Mouse (Mus musculus): Measurements from ENCODE around the gene Cox20.
"Not testable (repeated sequence)": the region's sequence is repeated elsewhere in the genome, so short reads cannot be mapped to it uniquely, and the experiment has no call there.

The Cox20 gene

DNA sequence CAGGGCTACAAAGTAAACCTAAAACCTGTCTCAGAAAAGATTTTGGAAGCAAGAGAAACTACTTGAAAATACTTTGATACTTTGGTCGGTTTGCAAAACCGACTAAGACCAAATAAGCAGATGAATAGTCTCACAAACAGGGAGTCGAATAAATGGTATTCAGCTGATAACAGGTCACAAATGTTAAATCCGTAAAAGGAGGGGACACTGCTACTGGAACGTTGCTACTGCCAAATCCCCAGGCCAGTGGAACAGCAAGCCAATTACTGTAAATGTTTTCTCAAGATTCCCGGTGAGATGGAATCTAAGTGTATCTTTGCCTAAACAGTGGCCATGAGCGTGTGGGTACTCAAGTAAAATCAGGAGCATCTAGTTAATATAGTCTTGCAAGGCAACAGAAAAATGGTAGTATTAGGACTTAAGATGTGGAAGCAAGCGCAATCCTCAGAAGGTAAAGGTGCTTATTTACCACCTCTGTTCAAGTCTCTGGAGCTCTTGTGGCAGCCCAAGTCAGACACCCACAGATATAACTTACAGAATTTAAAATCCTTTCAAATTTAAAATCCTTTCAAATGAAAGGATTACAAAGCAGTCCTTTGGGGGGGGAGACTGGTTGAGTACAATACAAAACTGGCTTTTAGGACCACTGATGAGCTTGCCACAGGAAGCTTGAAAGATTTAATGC, 1.2 kb downstream of the Cox20 start:
- in situ Hi-C loops (cut with MboI), result no loop called here

DNA sequence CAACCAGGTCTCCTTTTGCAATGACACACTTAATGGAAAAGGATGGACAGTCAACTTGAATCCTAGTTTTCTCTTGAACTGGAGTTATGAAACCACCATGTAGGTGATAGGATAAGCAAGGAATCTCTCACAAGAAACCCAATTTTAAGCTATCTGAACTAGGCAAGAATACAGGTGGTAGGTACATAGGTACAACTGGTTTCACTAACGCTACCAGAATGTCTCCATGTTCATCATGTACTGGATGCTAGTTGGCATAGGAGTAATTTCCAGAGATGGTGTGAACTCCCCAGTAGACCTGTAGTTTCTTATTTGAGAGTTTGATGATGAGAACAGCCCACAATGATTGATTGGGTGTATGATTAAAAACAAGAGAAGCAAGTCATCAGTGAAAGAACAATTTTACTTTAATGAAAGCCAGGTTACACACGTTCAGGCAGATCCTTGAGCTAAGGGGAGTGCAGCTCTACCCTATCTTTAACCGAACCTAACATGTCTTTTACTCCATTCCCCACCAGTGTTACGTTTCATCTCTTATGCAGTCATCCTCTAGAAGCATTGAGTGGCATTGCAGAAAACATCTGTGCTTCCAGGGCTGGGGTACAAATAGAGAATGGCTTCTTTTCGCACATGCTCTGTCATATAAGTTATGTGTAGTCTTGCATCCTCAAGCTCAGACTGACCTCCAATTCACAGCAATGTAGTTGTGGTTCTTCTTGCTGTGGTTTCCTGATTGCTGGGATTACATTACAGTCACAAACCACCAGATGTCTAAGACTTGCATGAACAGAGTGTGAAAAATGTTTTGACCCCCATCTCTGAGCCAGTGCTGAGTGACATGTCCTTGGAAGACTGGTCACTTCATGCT, 2.0 kb downstream of the Cox20 start:
- in situ Hi-C loops (cut with MboI), result no loop called here

DNA sequence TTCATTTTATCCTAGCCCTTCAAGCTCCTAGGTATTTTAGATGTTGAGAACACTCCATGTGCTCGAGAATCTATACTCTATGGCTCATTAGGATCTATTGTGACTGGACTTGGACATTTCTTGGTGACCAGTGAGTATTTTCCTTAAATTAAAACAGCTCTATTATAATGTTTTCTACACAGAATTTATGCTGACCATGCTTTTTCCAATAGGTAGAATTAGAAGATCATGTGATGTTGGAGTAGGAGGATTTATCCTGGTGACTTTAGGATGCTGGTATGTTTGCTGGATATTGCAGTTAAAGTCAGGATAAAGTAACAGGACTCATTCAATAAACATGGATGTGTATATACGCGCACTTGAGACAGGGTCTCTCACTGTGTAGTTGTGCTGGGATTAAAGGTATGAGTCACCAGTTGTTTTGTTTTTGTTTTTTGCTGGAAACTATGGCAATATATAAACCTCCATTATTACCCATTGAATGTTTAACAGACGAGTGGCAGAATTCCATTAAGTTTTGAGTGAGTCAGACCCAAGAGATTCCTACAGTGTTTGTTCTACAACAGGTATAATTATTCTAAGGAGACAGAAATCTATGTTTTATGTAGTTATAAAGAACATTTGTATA, 2.9 kb downstream of the Cox20 start:
- in situ Hi-C loops (cut with MboI), result no loop called here

DNA sequence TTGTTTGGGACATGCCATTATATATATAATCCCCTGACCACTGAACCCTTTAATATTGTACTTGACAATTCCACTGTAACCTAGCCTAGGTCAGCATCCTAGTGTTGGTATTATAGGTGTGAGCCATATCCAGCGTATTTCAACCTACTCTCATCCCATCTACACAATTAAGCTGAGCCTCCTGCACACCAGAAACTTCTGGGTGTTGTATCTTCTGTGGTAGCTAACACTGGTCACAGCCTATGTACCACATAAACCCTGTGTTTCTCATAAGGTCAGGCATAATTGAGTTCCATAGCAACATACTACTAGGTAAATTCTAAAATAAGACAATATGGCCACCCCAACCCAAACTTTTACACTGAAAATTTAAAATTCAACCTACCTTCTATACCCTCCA, 4.3 kb downstream of the Cox20 start:
- in situ Hi-C loops (cut with MboI), result no loop called here

DNA sequence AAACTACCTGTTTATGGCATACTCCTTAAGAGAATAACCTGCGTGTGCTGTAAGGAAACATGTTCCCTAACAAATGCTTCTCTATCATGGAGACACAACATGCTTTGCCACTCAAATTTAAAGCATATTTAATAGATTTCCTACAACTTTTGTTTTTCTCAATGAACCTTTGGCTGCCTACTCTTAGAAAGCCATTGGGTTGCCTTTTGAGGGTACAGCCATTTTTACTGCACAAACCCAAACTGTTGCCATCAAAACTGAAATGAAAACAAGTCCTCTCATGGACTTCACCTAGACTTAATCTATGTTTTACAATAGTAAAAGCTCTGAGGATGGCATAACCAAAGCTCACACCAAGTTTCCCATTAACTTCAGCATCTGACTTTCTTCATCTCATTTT, 5.6 kb downstream of the Cox20 start:
- in situ Hi-C loops (cut with MboI), result no loop called here

DNA sequence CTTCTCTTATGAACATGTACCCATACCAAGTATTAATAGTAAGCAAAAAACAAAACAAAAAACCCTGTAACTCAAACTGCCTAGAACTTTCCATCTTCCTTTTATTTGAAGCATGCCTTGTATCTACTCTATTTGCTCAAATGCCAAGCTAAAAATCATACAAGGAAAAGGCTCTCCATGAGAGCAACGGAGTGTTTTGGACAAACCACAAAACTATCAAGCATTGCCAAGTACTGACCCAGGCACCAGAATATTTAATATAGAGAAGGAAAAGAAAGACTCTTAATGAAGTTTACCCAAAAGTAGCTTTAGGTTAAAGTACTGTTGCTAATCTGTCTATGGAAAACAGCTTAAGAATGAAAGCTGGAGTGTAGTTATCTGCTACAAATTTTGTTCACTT, 7.4 kb downstream of the Cox20 start:
- in situ Hi-C loops (cut with MboI), result no loop called here

DNA sequence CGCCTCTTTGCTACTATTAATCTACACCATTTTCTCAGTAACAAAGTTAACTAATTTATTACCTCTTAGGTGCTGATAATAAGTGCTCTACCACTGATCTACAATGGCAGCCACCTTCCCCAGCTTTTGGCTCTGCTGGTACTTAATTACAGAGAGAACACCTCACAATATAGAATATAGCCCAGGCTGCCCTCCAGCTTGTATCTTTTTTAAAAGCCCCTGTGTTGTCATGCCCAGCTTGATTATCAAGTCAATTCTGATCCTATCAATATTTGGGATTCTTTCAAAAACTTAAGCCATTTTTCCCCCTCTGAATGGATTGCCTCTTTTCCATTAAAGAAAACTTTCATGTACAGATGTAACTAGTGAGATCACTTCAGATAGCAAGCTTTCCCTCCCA, 8.0 kb downstream of the Cox20 start:
- in situ Hi-C loops (cut with MboI), result no loop called here

DNA sequence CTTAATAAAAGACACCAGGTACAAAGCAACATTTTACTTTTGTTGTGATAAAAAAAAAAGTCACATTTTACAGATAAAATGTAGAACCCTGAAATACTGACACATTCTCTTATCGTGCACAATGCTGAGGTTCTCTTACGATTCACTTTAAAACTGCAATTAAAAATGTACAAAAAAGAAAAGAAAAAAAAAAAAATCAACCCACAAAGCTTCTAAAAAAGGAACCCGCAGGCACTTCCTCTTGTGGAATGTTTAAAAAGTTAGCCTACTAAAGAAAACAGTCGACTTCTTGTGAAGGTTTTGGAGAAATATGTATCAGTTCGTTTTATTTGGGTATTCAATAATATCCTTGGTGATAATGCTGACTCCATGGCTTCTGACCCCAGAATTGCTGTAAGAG, 10.1 kb downstream of the Cox20 start:
- in situ Hi-C loops (cut with MboI), result no loop called here

DNA sequence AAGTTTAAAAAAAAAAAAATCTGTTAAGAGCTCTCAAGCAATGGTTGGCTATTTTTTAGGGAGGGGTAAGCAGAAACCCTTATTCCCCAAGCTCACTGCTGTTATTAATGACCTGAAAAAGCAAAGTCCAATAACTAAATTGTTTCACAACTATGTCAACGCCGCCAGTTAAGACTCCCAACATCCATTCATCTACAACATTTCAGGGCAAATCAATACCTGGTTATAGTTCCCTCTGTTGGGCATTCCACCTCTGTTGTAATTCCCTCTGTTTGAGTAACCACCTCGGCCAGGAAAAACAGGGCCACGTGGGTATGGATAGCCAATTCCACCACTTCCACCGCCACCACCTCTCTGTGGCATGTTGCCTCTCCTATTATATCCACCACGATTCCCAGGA, 11.0 kb downstream of the Cox20 start:
- in situ Hi-C loops (cut with MboI), result no loop called here

DNA sequence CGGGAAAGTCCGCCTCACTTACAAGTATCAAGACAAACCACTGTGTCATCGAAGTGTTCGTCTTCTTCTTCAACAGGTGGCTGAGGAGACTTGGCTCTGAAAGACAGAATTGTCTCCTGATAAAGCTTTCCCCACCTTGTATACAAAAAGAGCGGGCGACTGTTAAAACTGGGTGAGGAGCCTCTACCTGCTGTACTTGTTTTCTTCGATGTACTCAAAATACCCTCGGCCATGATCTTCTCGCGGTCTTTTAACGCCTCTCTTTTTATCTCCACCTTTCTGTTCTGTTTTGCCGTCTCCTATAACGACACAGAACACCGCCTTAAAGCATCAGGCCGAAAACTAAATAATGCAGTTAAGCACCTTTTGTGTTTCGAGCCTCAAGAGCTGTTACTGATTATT, 16.9 kb downstream of the Cox20 start:
- in situ Hi-C loops (cut with MboI), result no loop called here

DNA sequence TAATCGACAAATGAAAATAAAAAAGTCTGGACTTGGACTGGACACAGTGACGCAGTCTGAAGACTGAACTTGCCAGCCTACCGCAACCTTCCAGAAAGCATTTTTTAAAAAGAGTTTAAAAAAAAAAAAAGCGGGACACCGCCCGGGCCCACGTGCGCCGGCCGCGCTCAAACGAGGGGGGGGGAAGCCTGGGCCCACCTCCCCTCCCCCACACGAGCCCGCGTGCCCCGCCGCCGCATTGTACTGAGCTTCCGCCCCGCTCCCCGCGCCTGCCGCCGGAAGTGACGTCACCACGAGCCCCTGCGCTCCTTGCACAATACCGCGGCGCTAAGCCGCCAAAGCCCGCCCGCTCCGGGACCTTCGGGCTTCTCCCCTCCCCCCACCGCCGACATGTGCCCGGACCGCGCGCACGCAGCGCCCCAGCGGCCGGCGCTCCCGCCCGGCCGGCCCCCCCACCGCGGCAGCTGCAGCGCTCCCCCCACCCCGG, 17.4 kb downstream of the Cox20 start:
- in situ Hi-C loops (cut with MboI), result no loop called here

DNA sequence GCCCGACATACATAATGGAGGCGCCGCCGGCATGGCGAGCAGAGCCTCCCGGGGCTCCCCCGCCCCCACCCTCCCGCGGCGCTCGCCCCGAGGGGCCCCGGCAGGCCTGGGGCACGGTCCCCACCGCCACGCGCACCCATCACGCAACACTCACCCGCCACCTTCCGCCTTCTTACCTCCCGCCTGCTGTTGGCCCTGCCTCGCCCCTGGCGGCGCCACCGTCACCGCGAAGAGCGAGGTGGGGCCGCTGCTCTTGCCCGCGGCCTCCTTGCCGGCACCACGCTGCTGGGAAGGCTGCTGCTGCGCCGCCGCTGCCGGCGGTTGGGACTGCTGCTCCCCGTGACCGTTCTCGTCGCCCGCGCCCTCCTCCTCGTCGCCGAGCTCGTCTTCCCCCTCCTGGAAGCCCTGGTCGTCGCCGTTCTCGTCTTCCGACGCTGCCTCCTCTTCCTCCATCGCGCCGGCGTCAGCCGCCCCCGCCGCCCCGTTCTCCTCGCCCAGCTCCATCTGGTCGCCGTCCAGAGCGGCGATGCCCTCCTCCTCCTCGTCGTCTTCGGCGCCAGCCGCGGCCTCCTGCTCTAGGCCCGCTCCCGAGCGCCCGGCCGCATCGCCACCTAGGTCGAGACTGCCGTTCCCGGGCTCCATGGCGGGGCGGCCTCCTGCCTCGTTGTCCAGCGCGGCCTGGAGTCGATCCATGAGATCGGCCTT, 18.0 kb downstream of the Cox20 start:
- in situ Hi-C loops (cut with MboI), result no loop called here

DNA sequence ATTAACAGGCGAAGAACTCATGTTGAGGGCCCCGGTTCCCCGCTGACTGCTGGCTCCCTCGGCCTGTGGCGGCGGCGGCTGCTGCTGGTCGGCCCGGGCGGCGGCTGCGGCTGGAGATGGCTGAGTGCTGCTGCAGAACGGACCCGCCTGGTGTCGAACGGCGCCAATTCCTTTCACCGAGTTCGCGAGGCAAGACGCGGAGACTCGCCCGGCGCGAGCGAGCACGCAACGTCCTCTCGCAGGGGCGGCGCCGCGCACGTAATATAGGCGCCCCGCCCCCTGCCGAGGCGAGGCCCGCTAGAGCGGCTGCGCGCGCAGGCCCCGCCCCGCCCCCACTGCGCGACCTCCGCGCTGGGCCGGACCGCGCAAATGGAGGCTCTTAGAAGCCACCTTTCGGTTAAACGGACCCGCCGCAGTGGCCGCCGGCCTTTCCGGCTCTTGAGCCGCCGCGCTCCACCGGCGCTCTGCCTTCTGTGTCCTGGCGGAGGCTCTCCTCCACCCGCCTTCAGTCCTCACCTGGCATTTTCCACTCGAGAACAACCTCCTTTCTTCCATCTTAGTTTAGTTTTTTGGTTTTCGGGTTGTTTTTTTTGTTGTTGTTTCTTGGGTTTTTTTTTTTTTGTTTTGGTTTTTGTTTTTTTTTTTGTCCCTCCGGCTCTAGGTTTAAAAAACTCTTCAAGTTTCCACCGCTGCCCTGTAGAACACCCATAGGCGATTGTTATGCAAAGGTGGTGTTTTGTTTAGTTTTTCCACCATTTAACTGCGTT, 18.8 kb downstream of the Cox20 start, which contains the start of gene Hnrnpu:
TSS of gene Hnrnpu (minus strand) at position 247 of the 767 bp plus-strand sequence.
- in situ Hi-C loops (cut with MboI), result no loop called here

DNA sequence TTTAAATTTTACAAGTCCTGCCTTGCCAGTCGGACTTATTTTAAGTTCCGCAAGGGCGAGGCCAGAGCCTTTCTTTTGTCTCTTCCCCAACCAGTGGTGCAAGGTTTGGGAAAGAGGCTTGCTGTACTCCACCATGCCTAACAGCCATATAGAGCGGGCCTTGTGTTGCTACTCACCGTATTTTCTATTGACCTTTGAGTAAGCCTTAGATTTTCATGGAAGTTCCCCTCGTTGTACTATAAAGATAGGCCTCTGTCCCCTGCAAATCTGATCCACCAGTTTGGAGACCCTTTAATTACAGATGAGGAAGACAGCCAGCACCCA, 19.4 kb downstream of the Cox20 start:
- in situ Hi-C loops (cut with MboI), result no loop called here

DNA sequence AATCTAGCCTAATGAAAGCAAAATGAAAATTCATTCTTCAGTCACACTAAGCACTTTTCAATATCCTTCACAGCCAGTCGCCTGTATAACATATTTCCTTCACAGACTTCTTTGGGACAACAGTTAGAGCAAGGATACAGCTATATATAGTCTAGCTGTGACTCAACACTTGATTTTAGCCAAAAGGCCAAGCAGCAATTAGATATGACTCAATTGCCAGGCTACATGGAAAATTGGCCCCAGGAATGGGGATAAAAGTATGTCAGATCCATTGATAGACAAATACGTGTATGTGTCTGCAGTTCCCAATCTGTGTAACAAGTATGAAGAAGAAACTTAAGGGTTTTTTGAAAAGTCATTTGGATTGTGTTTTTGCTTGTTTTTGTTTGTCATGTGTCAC, 21.3 kb downstream of the Cox20 start:
- in situ Hi-C loops (cut with MboI), result no loop called here

DNA sequence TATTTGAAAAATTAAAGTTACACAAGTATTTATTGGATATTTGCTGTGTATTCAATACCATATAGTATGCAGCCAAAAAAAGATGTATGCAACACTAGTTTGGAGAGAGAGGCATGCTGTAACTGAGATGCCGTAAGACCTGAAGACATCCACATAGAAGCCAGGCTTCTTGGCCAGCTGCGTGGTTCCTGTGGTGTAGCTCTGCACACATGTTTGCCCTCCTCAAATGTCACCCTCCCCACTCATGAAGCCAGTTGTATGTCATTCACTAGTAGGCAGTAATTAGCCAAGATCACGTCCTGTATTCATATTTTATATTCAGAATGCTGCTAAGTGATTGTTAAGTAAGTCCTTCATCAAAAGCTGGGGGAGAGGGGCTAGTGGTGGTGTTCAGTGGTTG, 22.5 kb downstream of the Cox20 start:
- in situ Hi-C loops (cut with MboI), result no loop called here

DNA sequence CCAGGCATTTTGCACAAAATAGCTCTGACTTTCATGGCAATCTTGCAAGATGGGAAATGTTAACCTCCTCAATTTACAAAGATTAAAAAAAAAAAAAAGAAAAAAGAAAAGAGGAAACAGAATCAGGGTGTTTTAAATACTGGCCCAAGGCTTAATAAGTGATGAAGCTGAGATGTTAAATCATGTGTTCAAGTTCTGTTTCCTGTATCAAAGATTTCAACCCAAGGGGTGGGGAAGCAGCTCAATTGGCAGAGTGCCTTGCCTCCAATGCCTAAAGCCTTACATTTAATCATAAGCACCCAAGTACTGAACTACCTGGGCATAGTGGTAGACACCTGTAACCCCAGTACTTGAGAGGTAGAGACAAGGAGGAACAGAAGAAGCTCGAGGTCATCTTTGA, 23.1 kb downstream of the Cox20 start:
- in situ Hi-C loops (cut with MboI), result no loop called here

DNA sequence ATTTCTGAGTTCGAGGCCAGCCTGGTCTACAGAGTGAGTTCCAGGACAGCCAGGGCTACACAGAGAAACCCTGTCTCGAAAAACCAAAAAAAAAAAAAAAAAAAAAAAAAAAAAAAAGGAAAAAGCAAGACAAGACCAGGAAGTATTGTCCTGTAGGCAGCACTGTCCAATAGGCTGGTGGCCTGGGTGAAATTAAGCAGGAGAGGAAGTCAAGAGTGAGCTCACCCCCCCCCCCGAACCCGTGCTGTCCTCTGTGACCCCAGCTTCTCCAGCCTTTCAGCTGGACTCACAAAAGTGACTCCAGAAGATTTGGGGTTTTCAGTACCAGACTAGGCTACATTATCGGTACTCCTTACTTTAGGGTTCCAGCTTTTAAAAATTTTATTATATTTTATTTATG, 23.7 kb downstream of the Cox20 start:
- in situ Hi-C loops (cut with MboI), result no loop called here

DNA sequence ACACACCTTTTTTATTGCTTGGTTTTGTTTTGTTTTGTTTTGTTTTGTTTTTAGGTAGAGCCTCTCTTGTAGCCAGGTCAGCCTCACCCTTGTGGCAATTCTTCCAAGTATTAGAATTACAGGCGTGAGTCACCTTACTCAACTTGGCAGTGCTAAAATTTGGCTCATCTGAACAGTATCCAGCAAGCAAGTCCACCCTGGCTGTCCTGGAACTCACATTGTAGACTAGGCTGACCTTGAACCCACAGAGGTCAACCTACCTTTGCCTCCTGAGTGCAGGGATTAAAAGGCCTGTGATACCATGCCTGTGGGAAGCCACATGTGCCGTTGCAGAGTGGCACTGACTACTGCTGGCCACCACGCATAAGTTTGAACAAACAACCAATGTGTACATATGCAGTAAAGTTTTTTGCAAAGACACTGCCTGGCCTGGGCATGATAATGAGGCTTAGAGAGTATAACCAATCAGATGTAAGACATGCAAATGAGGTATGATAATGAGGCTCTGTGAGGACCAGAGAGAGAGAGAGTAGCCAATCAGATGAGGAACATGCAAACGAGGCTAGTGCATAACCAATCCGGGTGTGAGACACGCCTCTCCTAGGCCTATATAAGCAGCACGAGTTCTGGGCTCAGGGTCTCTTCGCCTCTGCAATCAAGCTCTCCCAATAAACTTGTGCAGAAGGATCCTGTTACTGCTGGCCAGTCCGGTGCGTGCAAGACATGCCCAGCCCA, 25.3 kb downstream of the Cox20 start:
- in situ Hi-C loops (cut with MboI), result not testable (repeated sequence)

DNA sequence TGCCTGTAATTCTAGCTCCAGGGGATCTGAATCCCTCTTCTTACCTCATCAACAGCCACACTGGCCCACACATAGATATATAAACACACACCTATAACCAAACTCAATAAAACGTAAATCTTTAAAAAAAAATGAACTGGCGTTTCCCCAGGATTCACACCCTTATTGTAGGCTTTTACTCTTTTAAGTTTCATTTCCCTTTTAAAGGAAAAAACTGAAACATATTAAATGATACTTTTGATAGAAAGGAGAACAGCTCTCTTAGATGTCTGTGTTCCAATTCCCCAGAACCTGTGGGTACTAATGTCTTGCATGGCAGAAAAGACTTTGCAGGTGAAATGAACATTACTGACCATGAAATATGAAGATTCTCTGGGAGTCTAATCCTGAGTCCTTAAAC, 31.9 kb downstream of the Cox20 start:
- in situ Hi-C loops (cut with MboI), result no loop called here

DNA sequence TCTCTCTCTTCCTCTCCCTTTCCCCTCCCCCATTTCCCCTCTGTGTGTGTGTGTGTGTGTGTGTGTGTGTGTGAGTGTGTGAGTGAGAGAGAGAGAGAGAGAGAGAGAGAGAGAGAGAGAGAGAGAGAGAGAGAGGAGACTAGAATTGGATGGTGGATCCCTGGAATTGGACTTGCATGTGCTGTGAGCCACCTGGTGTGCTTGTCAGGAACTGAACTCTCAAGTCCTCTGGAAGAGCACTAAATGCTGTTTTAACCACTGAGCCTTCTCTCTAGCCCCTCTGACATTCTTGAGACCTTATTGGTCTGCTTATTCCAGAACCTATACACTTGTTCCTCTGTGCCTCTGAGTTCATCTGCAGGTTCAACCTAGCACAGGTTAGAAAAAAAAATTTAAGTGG, 32.7 kb downstream of the Cox20 start:
- in situ Hi-C loops (cut with MboI), result no loop called here

Measured in mature B cell (primary cell).